Mouse (Mus musculus) CH12.LX (cell line): Measurements from ENCODE around the gene Dlg2.

Experiments
- CHD1 ChIP-seq: IDR thresholded peaks from 2 replicates; pipeline ENCODE4 v1.6.1; 2012; ENCODE audit warnings: low read depth, low read length, improper control_type of control experiment, inconsistent platforms
- CTCF ChIP-seq, 2 experiments: IDR thresholded peaks in 1 of 2; conservative IDR thresholded peaks in 1 of 2; 2 replicates each; pipeline ENCODE4 v1.5.1; 2011 to 2012; ENCODE audit warnings: low read depth in 2 of 2, low read length in 2 of 2, improper control_type of control experiment in 1 of 2, inconsistent platforms in 1 of 2, mild to moderate bottlenecking in 1 of 2, moderate library complexity in 1 of 2
- ELF1 ChIP-seq: IDR thresholded peaks from 2 replicates; pipeline ENCODE4 v1.6.1; 2014; ENCODE audit warnings: low read depth, mild to moderate bottlenecking, inconsistent platforms, low read length, improper control_type of control experiment
- EP300 ChIP-seq: IDR thresholded peaks from 2 replicates; pipeline ENCODE4 v1.6.1; 2011; ENCODE audit warnings: low read length, improper control_type of control experiment
- GABPA ChIP-seq: IDR thresholded peaks from 2 replicates; pipeline ENCODE4 v1.6.1; 2012; ENCODE audit warnings: low read depth, low read length, improper control_type of control experiment, inconsistent platforms; ENCODE audit not compliant: insufficient replicate concordance
- JUND ChIP-seq: conservative IDR thresholded peaks from 2 replicates; pipeline ENCODE4 v1.6.1; 2011; ENCODE audit warnings: low read depth, low read length, improper control_type of control experiment
- NRF1 ChIP-seq: IDR thresholded peaks from 2 replicates; pipeline ENCODE4 v1.6.1; 2014; ENCODE audit warnings: low read depth, mild to moderate bottlenecking, inconsistent platforms, low read length, improper control_type of control experiment, moderate library complexity
- POLR2A ChIP-seq: IDR thresholded peaks from 2 replicates; pipeline ENCODE4 v1.6.1; 2011; ENCODE audit warnings: low read depth, mild to moderate bottlenecking, improper control_type of control experiment, low read length
- SMC3 ChIP-seq: IDR thresholded peaks from 2 replicates; pipeline ENCODE4 v1.6.1; 2011; ENCODE audit warnings: low read depth, low read length, improper control_type of control experiment
- USF1 ChIP-seq: IDR thresholded peaks from 2 replicates; pipeline ENCODE4 v1.6.1; 2014; ENCODE audit warnings: low read depth, mild to moderate bottlenecking, inconsistent platforms, low read length, improper control_type of control experiment

DNA sequence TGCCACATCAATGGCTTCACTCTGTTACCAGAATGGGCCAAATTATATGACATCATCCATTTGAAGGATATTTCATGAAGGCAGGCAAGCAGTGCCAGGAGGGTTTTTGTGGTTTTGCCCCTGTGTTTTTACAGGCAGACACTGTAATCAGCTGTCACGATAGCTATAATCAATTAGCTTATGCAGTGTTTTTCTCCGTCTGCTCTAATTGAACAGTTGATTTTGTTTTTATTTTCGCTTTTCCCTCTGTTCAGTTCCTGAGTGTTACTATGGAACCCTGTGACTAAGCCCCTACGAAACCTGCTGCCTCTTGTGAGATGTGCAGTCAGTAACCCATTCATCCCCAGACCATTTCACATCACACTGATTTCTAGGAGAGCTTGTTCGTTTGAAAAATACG is 1712.7 kb downstream of the Dlg2 start:
- no peak for TF ChIP-seq USF1
- no peak for TF ChIP-seq NRF1
- no peak for TF ChIP-seq POLR2A
- no peak for TF ChIP-seq CTCF (conservative IDR thresholded peaks at IDR 0.05 in 1 of 2, IDR thresholded peaks at IDR 0.05 in 1 of 2; ENCODE audit: low read depth in 2 of 2, low read length in 2 of 2)
- no peak for TF ChIP-seq GABPA
- TF ChIP-seq JUND = no peak
- TF ChIP-seq EP300 = no peak
- no peak for TF ChIP-seq SMC3
- no peak for TF ChIP-seq ELF1
- TF ChIP-seq CHD1 = no peak
